Mouse (Mus musculus) lung, postnatal 36 days (tissue): ENCODE data around the gene Hspa12a.

Source experiments
- DNase-seq: peaks from one replicate; pipeline ENCODE4 v3.0.0; 2022; ENCODE audit warnings: mixed read lengths

The Hspa12a gene

DNA sequence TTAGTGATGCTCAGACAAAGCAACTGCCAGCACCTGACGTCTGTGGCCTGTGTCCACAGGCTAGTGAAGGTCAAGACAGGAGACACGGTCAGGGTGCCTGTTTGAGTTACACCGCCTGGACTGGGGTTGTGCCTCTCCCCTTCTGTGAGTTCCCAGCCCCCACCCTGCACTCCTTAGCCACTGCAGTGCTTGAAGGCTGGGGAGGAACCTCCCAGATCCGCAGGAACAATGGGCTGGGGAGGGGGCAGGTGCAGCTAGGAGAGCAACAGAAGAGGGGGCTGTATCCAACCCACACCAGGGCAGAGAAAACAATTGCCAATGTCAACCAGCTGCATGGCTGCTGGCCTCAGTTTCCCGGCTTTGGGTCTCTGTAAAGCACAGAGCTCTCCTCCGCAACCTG, 84.1 kb downstream of the Hspa12a start:
- DNase-seq = no peak

DNA sequence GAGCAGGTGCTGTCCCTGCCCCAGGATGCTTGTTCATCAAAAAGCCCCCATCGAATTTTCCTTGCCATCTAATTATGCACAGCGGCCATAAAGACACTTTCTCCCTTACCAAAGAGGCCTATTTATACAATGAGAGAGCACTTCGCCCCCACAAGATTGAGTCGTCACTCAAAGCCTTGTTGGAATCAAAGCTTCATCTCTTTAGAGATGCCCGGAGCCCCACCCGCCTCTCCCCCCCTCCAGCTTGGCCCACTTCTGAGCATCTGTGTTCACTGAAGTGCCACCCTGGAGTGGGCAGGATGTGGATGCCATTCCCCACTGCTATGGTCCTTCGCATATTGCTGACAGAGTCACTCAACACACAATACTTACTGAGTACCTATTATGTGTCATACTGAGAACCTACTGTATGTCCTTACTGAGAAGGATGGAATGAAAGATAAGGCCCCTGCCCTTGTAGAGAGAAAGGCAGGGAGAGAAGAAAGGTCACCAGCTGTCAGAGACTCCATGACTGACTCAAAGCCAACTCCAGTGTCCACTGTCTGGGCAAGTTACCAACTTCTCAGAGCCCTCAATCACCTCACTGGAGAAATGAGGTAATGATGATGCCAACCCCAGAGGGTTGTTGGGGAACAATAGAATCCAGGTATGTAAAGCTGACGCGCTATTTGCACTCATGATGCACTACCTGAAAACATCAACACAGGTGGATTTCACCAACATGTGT, 87.2 kb downstream of the Hspa12a start:
- DNase-seq = no peak

DNA sequence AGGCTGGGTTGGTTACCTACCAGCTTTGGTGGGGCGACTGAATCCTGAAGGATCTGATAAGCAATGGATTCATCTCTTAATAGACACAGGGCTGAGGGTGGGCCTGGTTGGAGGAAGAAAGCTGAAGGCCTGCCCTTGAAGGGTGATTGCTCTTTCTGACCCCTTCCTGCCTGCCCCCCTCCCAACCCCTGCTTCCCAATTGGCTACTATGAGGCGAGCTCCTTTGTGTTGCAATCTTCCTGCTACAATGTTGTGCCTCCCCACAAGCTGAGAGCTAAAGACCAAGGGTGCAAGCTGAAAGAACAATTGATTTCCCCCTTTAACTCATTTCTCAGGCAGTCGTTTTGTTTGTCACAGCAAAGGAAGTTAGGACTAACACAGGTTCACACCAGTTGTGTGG, 88.6 kb downstream of the Hspa12a start:
- no peak for DNase-seq

GRCm38 (mm10) chr19:58853036-58853735, 90.3 kb downstream of the Hspa12a start:
- DNase-seq = peak; percentile 42

GRCm38 (mm10) chr19:58850719-58851466, 92.6 kb downstream of the Hspa12a start:
- peak; percentile 72 for DNase-seq

DNA sequence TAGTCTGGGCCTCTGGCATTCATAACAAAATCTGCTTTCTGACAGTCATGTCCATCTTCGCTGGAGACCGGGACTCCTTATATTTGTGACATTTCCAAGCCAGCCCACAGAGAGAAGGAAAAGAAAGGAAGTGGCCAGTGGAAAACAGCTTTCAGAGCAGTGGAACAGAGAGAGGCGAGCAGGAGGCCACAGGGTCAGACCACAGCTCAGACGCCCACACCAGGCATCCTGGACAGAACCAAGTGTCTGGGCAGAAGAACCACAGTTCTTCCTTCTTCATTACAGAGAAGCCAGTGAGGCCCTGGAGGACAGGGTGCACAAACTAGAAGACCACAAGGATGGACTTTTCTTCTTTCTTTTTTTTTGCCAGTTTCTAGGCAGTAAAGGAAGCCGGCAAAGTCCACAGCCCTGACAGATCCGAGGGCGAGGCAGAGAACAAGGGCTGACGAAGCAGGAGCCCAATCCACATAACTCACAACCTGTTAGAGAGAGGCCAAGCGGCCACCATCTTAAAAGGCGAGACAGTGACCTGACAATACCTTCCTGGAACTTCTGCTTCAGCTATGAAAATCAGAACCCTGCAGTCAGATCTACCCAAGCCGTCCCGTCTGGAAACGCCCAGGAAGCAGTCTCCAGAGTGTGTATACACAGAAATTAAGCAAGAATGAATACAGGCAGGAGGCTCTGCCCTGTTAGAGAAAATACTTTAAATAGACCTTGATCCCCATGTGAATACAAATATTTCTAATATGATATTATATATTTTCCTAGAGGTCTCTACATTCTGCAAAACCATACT, 93.9 kb downstream of the Hspa12a start:
- DNase-seq = peak; percentile 61

DNA sequence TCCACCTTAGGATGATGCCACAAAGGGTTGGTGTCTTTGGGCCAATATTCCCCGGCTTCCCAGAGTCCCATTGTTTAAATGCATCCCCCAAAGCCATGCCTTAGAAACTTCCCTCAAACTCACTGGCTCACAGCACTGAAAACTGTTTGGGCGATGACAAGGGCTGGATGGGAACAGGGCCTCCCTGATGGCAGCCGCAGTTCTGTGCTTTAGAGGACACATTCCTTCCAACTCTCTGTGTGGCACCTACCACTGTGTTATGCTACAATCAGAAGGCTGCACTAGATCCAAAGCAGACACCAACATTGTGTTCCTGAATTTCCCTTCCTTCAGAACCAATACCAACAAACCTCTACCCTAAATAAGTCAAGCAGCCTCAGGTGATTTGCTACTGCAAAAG, 99.8 kb downstream of the Hspa12a start:
- no peak for DNase-seq

- no peak for DNase-seq
Observed at GRCm38 (mm10) chr19:58840721-58841271, 102.7 kb downstream of the Hspa12a start.

- peak; percentile 56 for DNase-seq
Observed at GRCm38 (mm10) chr19:58839806-58840205, 103.6 kb downstream of the Hspa12a start.

GRCm38 (mm10) chr19:58839345-58839744, 104.1 kb downstream of the Hspa12a start:
- DNase-seq = no peak

GRCm38 (mm10) chr19:58838706-58839105, 104.7 kb downstream of the Hspa12a start:
- peak; percentile 62 for DNase-seq

GRCm38 (mm10) chr19:58833639-58834180, 109.7 kb downstream of the Hspa12a start:
- DNase-seq = no peak

GRCm38 (mm10) chr19:58832988-58833387, 110.5 kb downstream of the Hspa12a start:
- no peak for DNase-seq

- no peak for DNase-seq
Observed at GRCm38 (mm10) chr19:58831280-58831922, 112.1 kb downstream of the Hspa12a start.

GRCm38 (mm10) chr19:58830182-58830581, 113.3 kb downstream of the Hspa12a start:
- no peak for DNase-seq

GRCm38 (mm10) chr19:58829575-58829974, 113.9 kb downstream of the Hspa12a start:
- no peak for DNase-seq

GRCm38 (mm10) chr19:58827656-58828055, 115.8 kb downstream of the Hspa12a start:
- no peak for DNase-seq

DNA sequence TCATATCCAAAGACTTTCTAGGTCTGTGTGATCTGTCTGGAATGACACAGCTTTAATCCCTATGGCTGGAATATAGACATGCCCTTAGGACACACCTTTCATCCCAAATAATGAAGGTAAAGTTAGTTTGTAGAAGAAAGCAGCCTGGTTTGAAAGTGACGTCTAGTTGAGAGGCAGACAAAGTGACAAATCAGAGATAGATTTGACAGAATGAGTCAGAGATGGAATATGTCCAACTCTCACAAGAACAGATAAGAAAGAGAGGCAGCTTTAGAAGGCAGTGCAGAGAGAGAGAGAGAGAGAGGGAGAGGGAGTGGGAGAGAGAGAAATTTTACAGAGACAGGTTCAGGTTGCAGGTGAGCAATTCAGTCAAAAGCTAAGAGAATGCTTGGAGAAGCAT, 119.1 kb downstream of the Hspa12a start:
- no peak for DNase-seq

GRCm38 (mm10) chr19:58823301-58823700, 120.2 kb downstream of the Hspa12a start:
- no peak for DNase-seq

- peak; percentile 20 for DNase-seq
Observed at GRCm38 (mm10) chr19:58822454-58823200, 120.8 kb downstream of the Hspa12a start.
